Mouse (Mus musculus) neural tube, embryonic 13.5 days (tissue): Measurements from ENCODE around the gene Sgta. TPM values are rescaled to one million over a fixed set of nuclear protein-coding genes. Genes with fewer than 3 reads are reported as not detected.
A peak's percentile ranks its signal among the peaks of the same experiment; 100 is the strongest.

ENCODE experiments used
- ATAC-seq: fragments of 200-750 bp; cut with Nextera tagmentation; 2 replicates; pipeline ENCODE4 v1.8.0; 2017; ENCODE audit warnings: low read depth, mild to moderate bottlenecking, moderate TSS enrichment, moderate library complexity
- H3K27ac ChIP-seq: fragments of 300-500 bp; sonication (generic); replicated peaks from 2 replicates; pipeline ENCODE4 v1.5.1; 2015; ENCODE audit warnings: moderate library complexity, mild to moderate bottlenecking, inconsistent platforms
- H3K27me3 ChIP-seq: fragments of 300-500 bp; sonication (generic); 2 replicates; pipeline ENCODE4 v1.6.1; 2015; ENCODE audit warnings: mild to moderate bottlenecking, inconsistent platforms
- H3K36me3 ChIP-seq: fragments of 300-500 bp; sonication (generic); 2 replicates; pipeline ENCODE4 v1.6.1; 2015; ENCODE audit warnings: mild to moderate bottlenecking, inconsistent platforms
- H3K4me1 ChIP-seq: fragments of 300-500 bp; sonication (generic); replicated peaks from 2 replicates; pipeline ENCODE4 v1.6.1; 2015; ENCODE audit warnings: inconsistent platforms
- H3K4me2 ChIP-seq: fragments of 300-500 bp; sonication (generic); 2 replicates; pipeline ENCODE4 v1.6.1; 2015; ENCODE audit warnings: inconsistent platforms, mild to moderate bottlenecking, moderate library complexity
- H3K4me3 ChIP-seq: fragments of 300-500 bp; sonication (generic); 2 replicates; pipeline ENCODE4 v1.5.1; 2015; ENCODE audit warnings: mild to moderate bottlenecking, inconsistent platforms
- H3K9ac ChIP-seq: fragments of 300-500 bp; sonication (generic); 2 replicates; pipeline ENCODE4 v1.6.1; 2015; ENCODE audit warnings: moderate library complexity, mild to moderate bottlenecking, inconsistent platforms
- H3K9me3 ChIP-seq: fragments of 300-500 bp; sonication (generic); 2 replicates; pipeline ENCODE4 v1.6.1; 2016; ENCODE audit warnings: inconsistent platforms
- WGBS: fragments of 180-500 bp; shearing (Covaris S2); methylation state at CpG from one replicate; pipeline ENCODE4 v1.1.7; 2015; 5-methylcytosine and 5-hydroxymethylcytosine counted together
- polyA plus RNA-seq: library from polyadenylated mRNA; unstranded; fragments of >200 nt; fragmentation: Nextera tagmentation; extraction: Ambion mirVana; gene quantifications from 2 replicates; pipeline ENCODE4 v1.2.1, GENCODE M21; 2015

Sgta gene
- polyA plus RNA-seq, 1 experiment from 2014 or later = 286 TPM

DNA sequence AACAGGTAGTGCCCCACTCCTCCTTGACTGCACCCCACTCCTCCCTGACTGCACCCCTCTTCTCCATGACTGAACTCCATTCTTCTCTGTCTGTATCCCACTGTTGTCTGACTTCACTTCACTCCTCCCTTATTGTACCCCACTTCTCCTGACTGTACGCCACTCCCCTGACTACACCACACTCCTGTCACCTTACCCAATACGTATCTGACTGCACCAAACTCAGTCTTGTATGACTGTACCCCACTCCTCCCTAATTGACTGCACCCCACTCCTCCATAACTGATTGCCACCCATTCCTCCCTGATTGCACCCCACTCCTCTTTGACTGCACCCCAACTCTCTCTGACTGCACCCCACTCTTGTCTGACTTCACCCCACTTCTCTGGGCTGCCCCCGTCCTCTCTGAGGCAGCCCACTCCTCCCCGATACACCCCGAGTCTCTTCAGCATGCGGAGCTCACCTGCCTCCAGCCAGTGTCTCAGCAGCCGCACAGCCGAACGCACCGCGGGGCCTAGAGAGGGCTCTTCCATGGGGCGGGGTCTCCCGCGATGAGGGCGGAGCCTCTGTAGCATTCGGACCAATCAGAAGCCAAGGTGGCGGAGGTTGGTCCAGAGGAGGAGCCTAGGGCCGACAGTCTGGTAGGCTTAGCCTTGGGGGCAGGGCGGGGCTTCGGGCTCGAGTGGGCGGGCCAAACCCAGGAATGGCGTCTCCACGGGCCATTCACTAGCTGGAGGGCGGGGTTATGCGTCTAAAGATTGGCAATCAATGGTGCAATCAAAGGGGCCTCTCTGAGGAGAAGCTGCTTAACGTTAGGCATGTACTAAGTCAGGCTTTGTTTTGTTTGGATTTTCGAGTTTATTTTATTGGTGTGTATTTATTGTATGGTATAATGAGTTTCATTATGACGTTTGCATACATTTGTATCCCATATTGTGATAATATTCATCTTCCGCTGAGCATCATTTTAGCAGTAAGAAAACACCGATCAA is 45.3 kb downstream of the Sgta start, which contains the start of gene Gng7:
Gene Gng7 (minus strand): TSS at position 553 of the 992 bp plus-strand sequence.
- no peaks in the 10 kb centered on the region for H3K36me3 ChIP-seq
- no peak within 1 kb of the TSS for H3K27ac ChIP-seq
- H3K27me3 ChIP-seq = no peaks in the 10 kb centered on the region
- H3K9me3 ChIP-seq = no peaks in the 10 kb centered on the region
- peaks cover 11% of the 10 kb centered on the region for H3K4me1 ChIP-seq
- H3K4me3 ChIP-seq = peak within 1 kb of the TSS; percentile 42
- peak within 1 kb of the TSS; percentile 69 for H3K9ac ChIP-seq
- H3K4me2 ChIP-seq = peak within 1 kb of the TSS; percentile 63
- ATAC-seq = peak; percentile 98
- WGBS = 10% methylated on average over 31 of the region's 31 CpGs

DNA sequence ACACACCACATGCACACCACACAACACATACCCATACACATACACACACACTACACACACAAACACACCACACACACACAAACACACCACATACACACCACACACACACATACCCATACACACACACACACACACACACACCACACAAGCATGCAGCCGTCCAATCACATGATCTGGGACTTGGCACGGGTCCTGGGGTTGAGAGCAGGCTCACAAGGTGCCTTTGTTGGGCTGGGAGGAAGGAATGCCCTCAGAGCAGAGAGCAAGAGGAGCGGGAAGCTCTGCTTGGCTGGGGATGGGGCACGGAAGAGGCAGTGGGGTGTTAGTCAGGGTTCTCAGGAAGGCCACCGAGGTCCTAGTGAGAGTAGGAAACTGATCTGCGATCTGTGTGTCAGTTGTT is 49.1 kb downstream of the Sgta start:
- no peak for ATAC-seq
- Histone ChIP-seq H3K4me3 (no peak overlapping the region), H3K36me3 (no peaks in the 10 kb centered on the region), H3K9me3 (no peaks in the 10 kb centered on the region), H3K4me1 (peaks cover 11% of the 10 kb centered on the region), H3K9ac (no peak overlapping the region), H3K4me2 (no peak overlapping the region), H3K27ac (no peak overlapping the region), H3K27me3 (no peaks in the 10 kb centered on the region)
- WGBS = 64% methylated on average over 6 of the region's 6 CpGs

GRCm38 (mm10) chr10:81007240-81007639 is 52.7 kb downstream of the Sgta start:
- H3K27ac ChIP-seq = no peak overlapping the region
- H3K27me3 ChIP-seq = no peaks in the 10 kb centered on the region
- H3K4me2 ChIP-seq = no peak overlapping the region
- H3K9ac ChIP-seq = no peak overlapping the region
- H3K9me3 ChIP-seq = no peaks in the 10 kb centered on the region
- 35% methylated on average over 7 of the region's 7 CpGs for WGBS
- no peaks in the 10 kb centered on the region for H3K4me1 ChIP-seq
- H3K36me3 ChIP-seq = no peaks in the 10 kb centered on the region
- no peak overlapping the region for H3K4me3 ChIP-seq
- ATAC-seq = no peak

GRCm38 (mm10) chr10:81006005-81006677 is 53.8 kb downstream of the Sgta start:
- Histone ChIP-seq H3K27me3 (no peaks in the 10 kb centered on the region; the same call in 1 of the 2 replicates), H3K4me3 (no peak overlapping the region), H3K9ac (no peak overlapping the region), H3K27ac (no peak overlapping the region), H3K4me1 (peaks cover 3% of the 10 kb centered on the region), H3K36me3 (no peaks in the 10 kb centered on the region), H3K9me3 (no peaks in the 10 kb centered on the region), H3K4me2 (no peak overlapping the region)
- ATAC-seq = no peak
- WGBS = 90% methylated on average over 7 of the region's 7 CpGs

DNA sequence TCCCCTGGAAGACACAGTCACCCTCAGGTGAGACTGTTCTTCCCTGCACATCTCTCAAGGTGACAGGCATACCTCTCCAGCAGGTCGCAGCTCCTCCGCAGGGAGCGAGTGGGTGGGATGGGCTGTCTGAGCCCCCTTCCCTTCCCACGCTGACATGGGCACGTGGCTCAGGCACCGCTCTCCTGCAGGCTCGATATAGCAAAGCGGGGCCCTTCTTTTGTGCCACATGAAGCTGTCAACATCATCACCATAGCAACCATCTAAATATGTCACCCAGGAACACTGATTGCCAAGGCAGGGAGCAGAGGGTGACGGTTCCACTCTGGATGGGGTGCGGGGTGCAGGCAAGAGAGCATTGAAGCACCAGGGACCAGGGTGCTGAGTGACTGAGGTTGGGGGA is 58.8 kb downstream of the Sgta start:
- 41% methylated on average over 10 of the region's 10 CpGs for WGBS
- H3K9ac ChIP-seq = peak overlapping the region; percentile 38; the same call in 1 of the 2 replicates

GRCm38 (mm10) chr10:81000197-81001062 is 59.6 kb downstream of the Sgta start:
- Histone ChIP-seq H3K36me3 (no peaks in the 10 kb centered on the region), H3K27ac (no peak overlapping the region), H3K9ac (peak overlapping the region; percentile 38; the same call in 1 of the 2 replicates), H3K9me3 (no peaks in the 10 kb centered on the region), H3K4me1 (peaks cover 20% of the 10 kb centered on the region), H3K4me2 (0 out of 2 replicates have a peak overlapping the region, but pooled peaks have one; percentile 16), H3K4me3 (no peak overlapping the region), H3K27me3 (peaks cover 7% of the 10 kb centered on the region; the same call in 1 of the 2 replicates)
- 41% methylated on average over 28 of the region's 28 CpGs for WGBS
- no peak for ATAC-seq

More for the DNA sequence above, 58.8 kb downstream of the Sgta start:
- no peaks in the 10 kb centered on the region for H3K9me3 ChIP-seq
- H3K27me3 ChIP-seq = peaks cover 5% of the 10 kb centered on the region; the same call in 1 of the 2 replicates
- H3K27ac ChIP-seq = no peak overlapping the region
- H3K4me2 ChIP-seq = 0 out of 2 replicates have a peak overlapping the region, but pooled peaks have one; percentile 16
- H3K4me3 ChIP-seq = no peak overlapping the region
- ATAC-seq = no peak
- peaks cover 20% of the 10 kb centered on the region for H3K4me1 ChIP-seq
- no peaks in the 10 kb centered on the region for H3K36me3 ChIP-seq

DNA sequence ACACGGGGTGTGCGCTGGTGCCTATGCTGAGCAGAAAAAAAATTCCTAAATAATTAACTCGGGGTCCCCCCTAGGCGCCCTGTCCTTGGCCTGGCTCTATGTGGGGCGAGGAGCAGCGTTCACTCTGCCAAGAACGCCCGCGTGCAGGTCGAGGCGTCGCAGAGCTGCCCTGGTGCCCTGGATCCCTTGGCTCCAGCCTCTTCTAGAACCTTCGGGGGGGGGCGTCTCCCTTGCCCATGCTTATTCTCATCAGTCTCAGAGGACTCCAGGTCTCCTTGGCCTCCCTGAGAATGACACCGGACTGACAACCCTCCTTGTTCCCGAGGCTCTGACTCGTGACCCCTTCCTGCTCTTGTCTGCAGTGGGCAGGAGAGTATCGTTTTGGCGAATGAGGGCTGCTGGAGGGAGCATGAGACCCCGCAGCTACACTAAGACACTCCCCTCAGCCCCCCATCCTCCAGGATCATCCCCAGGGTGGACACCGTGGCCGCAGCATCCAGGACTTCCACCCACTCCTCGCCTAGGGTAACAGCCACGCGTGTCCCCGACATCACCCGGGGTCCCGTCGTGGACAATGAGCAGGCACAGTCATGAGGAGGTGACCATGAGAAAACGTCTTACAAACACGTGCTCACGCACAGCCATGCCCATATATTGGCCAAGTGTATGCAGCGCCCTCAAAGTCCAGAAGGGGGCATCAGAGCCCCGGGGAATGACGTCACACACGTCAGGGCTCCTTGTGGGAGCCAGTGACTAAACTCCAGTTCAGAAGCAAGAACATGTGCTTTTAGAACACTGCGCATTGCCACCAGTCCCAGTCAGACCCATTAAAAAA is 60.4 kb downstream of the Sgta start:
- Histone ChIP-seq H3K9ac (no peak overlapping the region), H3K4me1 (peaks cover 20% of the 10 kb centered on the region), H3K4me2 (peak overlapping the region; percentile 39), H3K27me3 (peaks cover 12% of the 10 kb centered on the region; the same call in 1 of the 2 replicates), H3K27ac (no peak overlapping the region), H3K36me3 (no peaks in the 10 kb centered on the region), H3K4me3 (no peak overlapping the region), H3K9me3 (no peaks in the 10 kb centered on the region)
- peak; percentile 74 for ATAC-seq
- WGBS = 29% methylated on average over 37 of the region's 37 CpGs

- no peak overlapping the region for H3K9ac ChIP-seq
- H3K36me3 ChIP-seq = no peaks in the 10 kb centered on the region
- peaks cover 20% of the 10 kb centered on the region for H3K4me1 ChIP-seq
- no peak overlapping the region for H3K4me2 ChIP-seq
- no peaks in the 10 kb centered on the region for H3K9me3 ChIP-seq
- H3K27ac ChIP-seq = no peak overlapping the region
- ATAC-seq = no peak
- H3K27me3 ChIP-seq = peaks cover 15% of the 10 kb centered on the region; the same call in 1 of the 2 replicates
- WGBS = 18% methylated on average over 12 of the region's 12 CpGs
- H3K4me3 ChIP-seq = no peak overlapping the region
Observed at GRCm38 (mm10) chr10:80998778-80999177, 61.2 kb downstream of the Sgta start.

DNA sequence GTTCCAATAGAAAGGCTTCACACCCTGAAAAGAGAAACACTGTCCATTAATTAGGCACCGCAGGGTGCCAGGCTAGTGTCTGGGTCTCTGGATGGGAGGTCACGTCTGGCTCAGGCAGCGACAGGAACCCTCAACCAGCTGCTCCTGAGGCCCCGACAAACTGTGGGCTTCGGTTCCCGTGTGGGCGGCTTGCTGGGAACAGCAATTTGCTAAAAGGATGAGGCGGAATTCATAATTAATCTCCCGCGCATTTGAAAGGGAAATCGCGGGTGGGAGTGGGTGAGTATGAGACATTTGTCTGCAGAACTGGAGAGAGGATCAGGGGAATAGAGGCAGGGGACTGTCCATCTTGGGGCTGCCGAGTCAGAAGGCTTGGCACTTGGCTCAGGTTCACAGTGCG is 62.0 kb downstream of the Sgta start:
- H3K4me1 ChIP-seq = peaks cover 20% of the 10 kb centered on the region
- ATAC-seq = no peak
- 40% methylated on average over 14 of the region's 14 CpGs for WGBS
- H3K9me3 ChIP-seq = no peaks in the 10 kb centered on the region
- H3K36me3 ChIP-seq = no peaks in the 10 kb centered on the region
- H3K27me3 ChIP-seq = peaks cover 23% of the 10 kb centered on the region; the same call in 1 of the 2 replicates
- H3K9ac ChIP-seq = 0 out of 2 replicates have a peak overlapping the region, but pooled peaks have one; percentile 0
- no peak overlapping the region for H3K4me3 ChIP-seq
- H3K27ac ChIP-seq = no peak overlapping the region
- no peak overlapping the region for H3K4me2 ChIP-seq

GRCm38 (mm10) chr10:80997332-80997731 is 62.6 kb downstream of the Sgta start:
- H3K27ac ChIP-seq = no peak overlapping the region
- peaks cover 28% of the 10 kb centered on the region; the same call in 1 of the 2 replicates for H3K27me3 ChIP-seq
- no peak overlapping the region for H3K4me3 ChIP-seq
- H3K4me2 ChIP-seq = no peak overlapping the region
- ATAC-seq = no peak
- 86% methylated on average over 8 of the region's 8 CpGs for WGBS
- H3K9me3 ChIP-seq = no peaks in the 10 kb centered on the region
- no peaks in the 10 kb centered on the region for H3K36me3 ChIP-seq
- peaks cover 20% of the 10 kb centered on the region for H3K4me1 ChIP-seq
- no peak overlapping the region for H3K9ac ChIP-seq
